Mouse (Mus musculus) WW6 (cell line): ENCODE results near the gene Olfr110.
"Not testable (repeated sequence)": the region's sequence is repeated elsewhere in the genome, so short reads cannot be mapped to it uniquely, and the experiment has no call there.

Source experiments
- DNase-seq: peaks from one replicate; pipeline ENCODE4 v3.0.0-alpha.2; 2013; ENCODE audit warnings: low read depth, low spot score

Gene Olfr110

DNA sequence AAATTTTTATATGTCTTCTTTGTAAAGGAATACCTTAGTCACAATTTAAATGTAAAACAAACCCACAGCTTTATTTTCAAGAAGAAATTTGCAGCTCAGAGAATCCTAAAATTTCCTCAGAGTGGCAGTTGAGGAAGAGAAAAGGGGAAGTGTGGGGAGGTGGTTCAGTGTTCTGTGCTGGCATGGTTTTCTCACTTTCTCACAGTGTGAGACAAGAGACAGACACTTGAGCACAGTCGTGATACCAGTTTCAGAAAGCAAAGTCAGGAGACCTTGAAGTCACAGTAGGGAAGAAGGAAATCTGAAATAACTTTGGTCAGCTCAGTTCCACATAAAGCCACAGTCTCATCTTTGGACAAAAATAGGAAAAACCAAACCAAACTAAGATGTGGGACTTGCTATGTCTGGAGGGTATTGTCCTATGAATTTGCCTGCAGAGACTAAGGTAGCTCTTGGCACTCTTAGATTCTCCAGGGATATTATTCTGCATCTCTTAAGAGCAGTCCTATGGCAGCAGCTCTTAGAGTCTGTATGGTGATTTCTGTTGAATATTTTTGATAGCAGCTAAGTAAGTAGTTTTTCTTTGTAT is at the start of gene Olfr110:
Gene Olfr110, plus strand, starts transcription at position 539 of the 589 bp plus-strand sequence.
- no peak for DNase-seq

- DNase-seq = no peak
Measured at GRCm38 (mm10) chr17:37445180-37445579, 47.1 kb upstream of the Olfr110 start, which contains the start of gene Olfr108. Gene Olfr108 (plus strand): TSS chr17:37445480.

DNA sequence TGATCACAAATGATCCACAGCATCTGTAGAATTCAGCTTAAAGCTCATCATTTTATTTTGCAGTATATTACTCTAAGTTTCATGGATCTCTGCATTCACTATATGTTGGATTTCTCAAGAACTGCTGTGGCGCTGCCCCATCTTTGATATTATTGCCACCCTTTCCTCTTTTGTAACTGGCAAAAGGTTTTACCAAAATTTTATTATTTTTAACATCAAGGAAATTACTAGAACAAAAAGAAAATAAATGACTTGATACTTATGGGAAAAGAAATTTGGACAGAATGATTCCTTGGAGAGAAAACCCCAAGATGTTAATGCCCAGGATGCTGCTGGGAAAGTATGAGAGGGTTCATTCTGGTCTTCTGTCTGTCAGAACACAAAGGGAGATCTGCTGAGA is 33.7 kb upstream of the Olfr110 start, which contains the start of gene Olfr109:
Gene Olfr109, plus strand, starts transcription at position 301 of the 400 bp plus-strand sequence.
- no peak for DNase-seq

DNA sequence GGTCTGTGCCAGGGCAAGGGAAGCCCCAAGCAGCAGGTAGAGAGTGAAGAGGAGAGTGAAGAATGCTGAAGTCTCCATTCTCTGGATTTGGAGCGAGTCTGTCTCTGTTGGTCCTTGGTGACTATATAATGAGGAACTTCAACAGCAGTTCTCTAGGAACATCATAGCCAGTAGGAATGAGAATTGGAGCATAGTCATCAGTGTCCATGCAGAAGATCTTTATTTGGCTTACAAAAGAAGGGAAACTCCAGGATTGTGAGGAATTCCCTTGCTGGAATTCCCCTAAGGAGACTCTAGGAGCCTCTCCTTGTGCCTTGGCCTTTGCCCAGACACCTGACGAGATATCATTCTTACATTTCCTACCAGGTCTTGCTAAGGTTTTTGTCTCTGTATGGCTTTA is 8.8 kb upstream of the Olfr110 start, which contains the start of gene H2-M2:
Gene H2-M2, minus strand, starts transcription at position 101 of the 400 bp plus-strand sequence.
- no peak for DNase-seq

DNA sequence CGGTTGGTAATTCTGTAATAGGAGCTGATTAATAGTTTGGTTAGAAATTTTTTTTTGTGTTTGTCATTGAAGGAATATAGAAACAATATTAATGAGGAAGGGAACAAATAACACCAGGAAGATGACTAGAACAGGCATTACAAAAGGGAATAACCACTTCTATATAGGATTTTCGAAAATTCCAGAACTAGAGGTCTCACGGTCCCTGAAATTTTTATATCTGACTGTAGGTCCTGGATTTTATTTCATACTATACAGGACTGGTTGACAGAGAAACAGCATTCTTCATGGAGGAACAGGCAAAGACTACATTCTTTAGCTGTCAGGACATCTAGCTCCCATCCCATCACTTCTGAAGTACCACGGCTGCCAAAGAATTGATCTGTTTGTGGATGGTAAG is 15.5 kb downstream of the Olfr110 start, which contains the start of gene Olfr111:
Gene Olfr111, plus strand, starts transcription at position 301 of the 400 bp plus-strand sequence.
- no peak for DNase-seq

DNA sequence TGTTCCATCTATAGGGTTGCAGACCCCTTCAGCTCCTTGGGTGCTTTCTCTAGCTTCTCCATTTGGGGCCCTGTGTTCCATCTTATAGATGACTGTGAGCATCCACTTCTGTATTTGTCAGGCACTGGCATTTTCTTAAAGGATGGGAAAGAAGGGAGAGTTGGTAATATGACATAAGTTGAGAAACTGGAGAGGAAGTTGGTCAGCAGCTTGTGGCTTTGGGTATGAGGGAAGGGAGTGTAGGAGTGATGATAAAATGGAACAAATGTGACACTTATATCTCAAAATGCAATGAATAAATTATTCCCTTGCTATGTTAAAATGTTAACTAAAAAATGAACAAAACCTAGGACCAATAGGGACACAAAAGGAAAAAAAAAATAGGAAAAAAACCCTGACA is 32.3 kb downstream of the Olfr110 start:
- not testable (repeated sequence) for DNase-seq

DNA sequence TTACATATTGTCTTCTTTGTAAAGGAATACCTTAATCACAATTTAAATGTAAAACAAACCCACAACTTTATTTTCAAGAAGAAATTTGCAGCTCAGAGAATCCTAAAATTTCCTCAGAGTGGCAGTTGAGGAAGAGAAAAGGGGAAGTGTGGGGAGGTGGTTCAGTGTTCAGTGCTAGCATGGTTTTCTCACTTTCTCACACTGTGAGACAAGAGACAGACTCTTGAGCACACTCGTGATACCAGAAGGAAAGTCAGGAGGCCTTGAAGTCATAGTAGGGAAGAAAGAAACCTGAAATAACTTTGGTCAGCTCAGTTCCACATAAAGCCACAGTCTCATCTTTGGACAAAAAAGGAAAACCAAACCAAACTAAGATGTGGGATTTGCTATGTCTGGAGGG is 33.2 kb downstream of the Olfr110 start:
- DNase-seq = not testable (repeated sequence)

DNA sequence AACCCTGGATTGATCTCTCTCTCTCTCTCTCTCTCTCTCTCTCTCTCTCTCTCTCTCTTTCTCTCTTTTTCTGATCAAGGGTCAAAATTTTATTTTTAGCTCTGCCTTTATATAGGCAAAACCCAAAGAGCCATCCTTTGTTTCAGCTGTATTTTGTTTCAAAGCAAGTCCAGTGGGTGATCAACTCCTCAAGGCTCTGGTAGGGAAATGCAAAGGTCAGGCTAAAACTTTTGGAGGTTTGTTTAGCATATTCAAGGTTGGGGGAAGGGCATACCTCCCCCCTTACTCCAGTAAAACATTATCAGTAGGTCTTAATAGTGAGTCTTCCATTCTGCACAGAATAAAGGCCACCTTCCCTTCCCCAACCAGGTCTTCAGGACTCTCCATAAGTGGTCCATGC is 42.9 kb downstream of the Olfr110 start:
- DNase-seq = no peak

- not testable (repeated sequence) for DNase-seq
Measured at GRCm38 (mm10) chr17:37538416-37538815, 46.1 kb downstream of the Olfr110 start.

DNA sequence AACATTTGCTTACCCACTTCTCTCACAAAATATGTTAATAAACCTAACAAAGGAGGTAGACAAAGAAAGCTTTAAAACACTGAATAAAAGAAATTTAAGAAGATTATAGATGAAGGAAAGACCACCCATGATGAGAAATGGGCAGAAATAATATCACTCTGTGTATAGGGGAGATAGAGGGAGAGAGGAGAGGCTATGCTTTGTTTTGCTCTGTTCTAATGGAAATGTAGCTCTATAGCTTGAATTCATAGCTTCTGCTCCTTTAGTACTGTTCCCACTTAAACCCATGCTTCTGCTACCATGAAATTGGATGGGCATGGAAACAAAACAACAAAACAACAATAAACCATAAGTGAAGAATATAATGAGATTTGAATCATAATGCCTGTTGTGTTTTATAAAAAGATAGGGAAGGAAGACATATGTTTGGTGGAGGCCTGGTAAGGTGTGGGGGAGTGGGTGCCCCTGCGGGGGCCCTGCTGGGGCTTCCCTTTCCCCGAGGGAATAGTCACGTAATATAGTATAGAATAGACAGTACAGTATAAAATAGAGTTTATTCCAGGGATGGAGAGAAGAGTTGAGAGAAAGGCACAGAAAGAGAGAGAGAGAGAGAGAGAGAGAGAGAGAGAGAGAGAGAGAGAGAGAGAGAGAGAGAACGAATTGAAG is 49.3 kb downstream of the Olfr110 start:
- DNase-seq = no peak

DNA sequence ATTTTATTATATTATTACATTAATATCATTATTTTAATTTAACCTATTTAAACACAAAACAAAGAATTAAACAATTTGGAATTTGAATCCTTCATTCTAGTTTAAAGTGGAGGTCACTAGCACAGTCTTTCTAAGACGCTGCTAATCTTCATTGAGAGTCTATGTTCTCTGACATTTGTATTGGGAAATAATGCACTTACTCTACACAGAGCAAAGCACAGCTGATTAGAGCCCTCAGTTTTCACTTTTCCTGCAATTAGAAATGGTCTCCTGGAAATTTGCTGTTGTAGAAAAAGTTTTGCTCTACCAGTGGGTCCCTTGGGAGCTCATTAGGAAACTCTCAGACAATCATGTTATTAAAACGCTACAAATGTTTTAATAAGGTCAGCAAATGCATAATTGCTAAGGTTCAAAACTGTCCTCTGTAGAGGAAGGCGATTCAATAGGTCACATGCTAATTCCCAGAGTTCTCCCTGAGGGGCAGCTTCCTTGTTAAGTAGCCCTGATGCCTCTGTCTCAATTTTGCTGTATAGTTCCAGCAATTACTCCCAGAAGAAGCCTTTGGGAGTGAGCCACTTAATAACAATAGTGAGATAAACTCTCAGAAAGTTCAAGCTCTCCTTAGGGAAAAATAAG is 51.6 kb downstream of the Olfr110 start:
- DNase-seq = no peak
